Mouse (Mus musculus) layer of hippocampus, adult 9-10 months (tissue): Measurements from ENCODE around the gene Slc25a26.

Source experiments
- DNase-seq: peaks from one replicate; pipeline ENCODE4 v3.0.0; 2022; ENCODE audit warnings: low spot score

The Slc25a26 gene

GRCm38 (mm10) chr6:94642048-94642447, 141.9 kb downstream of the Slc25a26 start:
- DNase-seq: no peak

- DNase-seq: no peak
Measured at GRCm38 (mm10) chr6:94643989-94644388, 143.9 kb downstream of the Slc25a26 start.

- DNase-seq: no peak
Measured at GRCm38 (mm10) chr6:94644641-94645040, 144.5 kb downstream of the Slc25a26 start.

GRCm38 (mm10) chr6:94645723-94646122, 145.6 kb downstream of the Slc25a26 start:
- DNase-seq: no peak

GRCm38 (mm10) chr6:94646274-94646863, 146.2 kb downstream of the Slc25a26 start:
- DNase-seq: no peak

- no peak for DNase-seq
Measured at GRCm38 (mm10) chr6:94646902-94647301, 146.8 kb downstream of the Slc25a26 start.

GRCm38 (mm10) chr6:94647574-94648430, 147.7 kb downstream of the Slc25a26 start:
- DNase-seq: no peak

- no peak for DNase-seq
Measured at GRCm38 (mm10) chr6:94648496-94648895, 148.4 kb downstream of the Slc25a26 start.

GRCm38 (mm10) chr6:94649637-94650036, 149.5 kb downstream of the Slc25a26 start:
- no peak for DNase-seq

GRCm38 (mm10) chr6:94651541-94651940, 151.4 kb downstream of the Slc25a26 start:
- DNase-seq: no peak

GRCm38 (mm10) chr6:94652659-94653213, 152.6 kb downstream of the Slc25a26 start:
- no peak for DNase-seq

- no peak for DNase-seq
Measured at GRCm38 (mm10) chr6:94653388-94654316, 153.5 kb downstream of the Slc25a26 start.
